Mouse (Mus musculus) spleen, postnatal 10 days (tissue): ENCODE data around the gene Mamdc4.
A peak's percentile ranks its signal among the peaks of the same experiment; 100 is the strongest.

Source experiments
- DNase-seq, 2 experiments: peaks; one replicate each; pipeline ENCODE4 v3.0.0; 2021 to 2022; ENCODE audit warnings: low spot score in 2 of 2

Mamdc4 gene

DNA sequence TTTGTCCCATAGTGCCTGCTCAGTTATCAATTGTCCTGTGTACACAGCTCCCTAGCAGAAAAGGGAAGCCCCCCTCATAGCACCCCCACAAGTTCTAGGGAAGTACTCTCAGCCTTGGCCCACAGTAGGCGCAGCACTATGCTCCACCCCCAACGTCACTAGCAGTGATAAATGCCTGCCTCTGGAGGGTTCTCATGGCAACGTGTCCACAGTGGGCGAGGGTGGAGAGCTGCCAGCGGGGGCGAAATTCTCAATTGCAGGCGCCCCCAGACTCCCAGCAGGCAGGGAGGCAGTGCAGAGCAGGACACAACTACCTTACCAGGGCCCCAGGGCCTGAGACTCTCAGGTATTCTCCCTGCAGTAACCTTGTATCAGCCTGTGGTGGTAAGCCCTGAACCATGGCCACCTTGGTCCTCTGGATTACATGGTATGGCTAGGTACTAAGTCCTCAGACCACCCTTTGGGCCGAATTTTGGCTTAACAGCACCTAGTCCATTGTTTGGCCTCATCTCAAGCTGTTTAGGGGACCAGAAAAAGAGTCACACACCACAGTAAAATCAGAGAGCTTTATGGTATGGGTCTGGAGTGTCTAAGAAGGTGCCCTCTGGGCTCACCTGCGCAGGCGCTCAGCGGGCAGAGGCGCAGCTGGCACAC is 7.9 kb upstream of the Mamdc4 start:
- DNase-seq: no peak

DNA sequence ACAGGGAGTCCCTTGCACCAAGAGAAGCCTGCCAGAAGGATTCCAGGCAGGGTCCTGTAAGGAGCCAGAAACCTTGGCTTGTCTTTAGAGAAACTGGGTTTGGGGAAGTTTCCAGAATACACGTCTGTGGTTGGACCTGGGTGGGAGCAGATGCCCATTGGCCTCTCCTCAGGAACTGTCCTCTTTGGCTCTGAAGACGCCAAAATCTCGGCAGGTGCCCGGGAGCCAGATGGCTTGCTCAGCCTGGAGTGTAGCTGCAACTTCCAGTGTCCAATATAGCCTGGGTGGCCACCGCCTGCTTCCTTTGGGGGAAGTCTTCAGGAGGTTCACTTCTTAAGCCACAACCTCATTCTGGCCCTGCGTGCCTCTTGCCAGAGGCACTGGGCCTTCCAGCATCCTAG is 7.3 kb upstream of the Mamdc4 start:
- DNase-seq: no peak

DNA sequence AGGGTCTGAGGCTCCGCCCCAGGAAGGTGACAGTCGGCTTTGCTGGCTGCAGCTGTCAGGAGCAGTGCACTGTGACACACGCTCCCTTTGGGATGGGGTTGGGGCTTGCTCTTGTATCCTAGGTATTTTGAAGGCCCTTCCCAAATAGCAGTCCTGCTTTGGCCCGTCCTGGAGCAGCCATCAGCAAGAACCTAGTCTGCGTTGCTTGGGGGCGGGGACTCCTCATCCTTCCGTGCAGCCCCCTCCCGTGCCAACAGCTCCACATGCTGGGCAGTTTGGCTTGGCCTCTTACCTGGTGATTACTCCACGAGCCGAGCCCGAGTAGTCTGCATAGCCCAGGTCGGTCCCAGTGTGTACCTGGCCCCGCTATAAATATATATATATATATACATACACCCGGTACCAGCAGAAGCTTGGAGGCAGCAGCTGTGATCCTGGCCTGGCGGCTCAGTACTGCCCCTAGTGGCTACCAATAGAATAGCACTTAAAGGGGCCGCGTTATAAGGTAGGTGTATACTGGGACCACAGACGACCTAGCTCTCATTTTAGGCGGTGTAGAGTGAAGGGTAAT is 6.7 kb upstream of the Mamdc4 start, which contains the start of gene Ajm1:
TSS of gene Ajm1 (minus strand) at position 464 of the 571 bp plus-strand sequence.
- DNase-seq: peak; percentile 48 to 68

DNA sequence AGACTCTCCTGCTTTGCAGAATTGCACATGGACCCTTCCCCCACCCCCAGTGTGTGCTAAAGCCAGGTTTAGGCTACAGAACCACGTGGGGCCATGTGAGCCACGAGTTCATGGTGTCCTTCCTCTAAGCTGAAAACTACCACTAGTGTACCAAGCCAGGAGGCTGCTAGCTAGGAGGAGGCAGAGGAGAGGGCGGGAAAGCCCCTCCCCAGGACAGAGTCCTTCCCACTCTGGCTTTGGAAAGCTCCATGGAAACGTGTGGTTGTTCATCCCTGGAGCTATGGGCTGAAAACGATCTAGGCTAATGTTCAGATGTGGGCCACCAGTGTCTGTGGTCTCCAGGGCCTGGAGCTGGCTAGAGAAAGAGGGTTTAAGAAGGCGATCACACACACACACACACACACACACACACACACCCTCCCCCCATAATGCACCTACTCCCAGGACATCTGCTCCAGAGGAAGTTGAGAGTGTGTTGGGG is 6.0 kb upstream of the Mamdc4 start:
- no peak for DNase-seq

DNA sequence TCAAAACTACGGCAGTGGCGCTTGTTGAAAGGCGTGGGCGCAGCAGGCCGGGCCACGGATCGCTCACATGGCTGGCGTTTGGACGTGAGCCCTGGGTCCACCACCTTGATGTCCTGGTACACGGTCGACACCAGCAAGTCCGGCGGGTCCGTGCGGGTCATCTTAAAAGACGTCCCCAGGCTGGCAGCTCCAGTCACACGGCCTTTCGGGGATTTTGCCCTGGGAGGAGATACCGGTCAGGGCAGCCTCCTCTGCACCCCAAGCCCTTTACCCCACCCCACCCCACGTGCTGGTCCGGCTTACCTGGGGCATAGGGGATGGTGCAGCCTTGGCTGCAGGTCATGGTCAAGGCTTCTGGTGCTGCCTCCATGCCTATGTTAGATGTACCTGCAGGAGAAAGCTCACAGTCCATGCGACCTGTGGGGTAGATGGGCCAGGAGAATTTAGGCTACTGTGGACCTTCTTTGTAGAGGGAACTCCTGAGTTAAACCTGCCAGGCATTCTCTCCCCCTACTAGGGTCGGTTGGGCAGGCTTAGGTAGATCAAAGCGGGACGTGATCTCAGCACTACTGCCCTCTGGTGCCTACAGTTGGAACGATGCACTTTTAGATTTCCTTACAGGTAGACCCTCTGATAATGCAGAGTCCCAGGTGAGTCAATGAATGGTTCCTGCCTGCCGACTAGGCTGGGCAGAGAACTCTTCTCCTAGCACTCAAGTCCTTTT is 5.3 kb upstream of the Mamdc4 start:
- peak; percentile 39 to 68 for DNase-seq

DNA sequence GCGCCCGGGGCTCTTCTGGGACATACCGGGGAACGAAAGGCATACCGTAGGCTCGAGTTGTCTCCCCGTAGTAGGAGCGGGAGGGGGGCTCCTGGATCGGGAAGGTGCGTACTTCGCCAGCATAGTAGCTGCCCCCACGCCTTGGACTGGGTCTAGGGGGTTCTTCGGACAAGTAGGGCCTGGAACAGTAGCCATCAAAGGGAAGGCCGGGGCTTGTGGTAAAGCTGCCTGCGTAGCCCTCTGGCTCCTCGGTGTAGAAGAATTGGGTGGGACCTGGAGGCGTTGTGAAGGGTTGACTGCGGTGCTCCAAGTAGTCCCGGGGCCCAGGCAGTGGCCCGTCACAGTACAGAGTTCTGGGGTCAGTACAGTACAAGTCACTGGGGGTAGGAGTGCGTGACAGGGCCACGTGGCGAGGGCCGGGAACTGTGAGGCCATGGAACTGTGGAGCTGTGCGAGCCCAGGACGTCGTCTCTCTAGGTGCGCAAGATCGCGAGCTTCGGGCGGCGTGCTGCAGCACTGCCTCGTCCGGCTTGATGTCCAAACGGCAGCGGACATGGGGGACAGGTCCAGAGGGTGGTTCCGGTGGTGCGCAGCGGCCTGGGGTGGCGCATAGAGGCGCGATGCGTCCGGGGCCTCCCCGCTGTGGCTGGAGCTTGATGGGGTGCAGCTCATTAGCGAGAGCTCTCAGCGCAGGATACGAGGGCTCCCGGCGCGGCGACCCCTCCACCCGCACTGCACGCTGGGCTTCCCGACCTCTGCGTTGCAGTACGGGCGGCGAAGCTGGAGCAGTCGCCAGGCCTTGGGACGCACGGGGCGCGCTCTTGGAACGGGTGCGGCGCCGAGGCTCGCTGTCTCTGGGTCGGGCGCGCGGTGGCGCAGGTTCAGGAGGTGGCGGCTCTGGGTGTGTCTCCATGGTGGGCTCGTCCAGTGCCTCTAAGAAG is 4.4 kb upstream of the Mamdc4 start:
- peak; percentile 27 to 33 for DNase-seq

DNA sequence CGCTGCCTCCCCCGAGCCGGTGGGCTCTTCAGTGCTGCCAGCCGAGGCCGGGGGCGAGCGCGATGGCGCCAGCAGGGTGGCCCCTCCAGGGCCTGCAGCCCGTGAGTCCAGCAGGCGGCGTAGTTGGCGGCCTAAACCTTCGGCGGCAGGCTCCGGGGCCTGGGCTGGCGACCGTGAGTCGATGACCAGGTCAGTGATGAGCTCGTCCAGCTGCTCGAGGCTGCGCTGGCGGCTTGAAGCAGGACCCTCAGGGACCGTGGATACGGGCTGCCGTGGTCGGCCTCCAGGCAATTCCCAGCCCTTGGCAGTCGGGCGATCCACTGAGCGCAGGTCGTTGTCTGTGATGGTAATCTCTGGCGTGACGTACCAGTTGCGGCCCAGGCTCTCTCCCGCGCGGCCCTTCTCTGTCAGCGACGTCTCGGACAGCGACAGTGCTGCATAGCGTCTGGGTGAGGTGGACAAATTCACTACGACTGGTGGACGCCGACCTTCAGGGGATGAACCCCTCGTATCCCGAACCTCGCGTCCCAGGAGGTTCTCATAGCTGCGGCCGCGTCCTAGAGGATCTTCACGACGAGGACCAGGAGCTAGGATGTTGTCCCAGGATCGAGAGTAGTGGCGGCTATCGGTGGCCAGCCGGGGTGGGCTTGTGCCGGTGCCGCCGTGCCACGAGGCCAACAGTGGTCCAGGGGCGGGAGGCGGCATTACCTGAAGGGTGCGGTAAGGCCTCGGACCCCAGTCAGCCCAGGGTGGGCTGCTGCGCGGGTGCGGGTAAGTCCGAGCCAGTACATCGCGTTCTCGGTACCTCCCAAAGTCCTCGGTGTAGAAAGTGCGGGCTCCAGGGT is 3.5 kb upstream of the Mamdc4 start:
- peak; percentile 18 to 44 for DNase-seq

DNA sequence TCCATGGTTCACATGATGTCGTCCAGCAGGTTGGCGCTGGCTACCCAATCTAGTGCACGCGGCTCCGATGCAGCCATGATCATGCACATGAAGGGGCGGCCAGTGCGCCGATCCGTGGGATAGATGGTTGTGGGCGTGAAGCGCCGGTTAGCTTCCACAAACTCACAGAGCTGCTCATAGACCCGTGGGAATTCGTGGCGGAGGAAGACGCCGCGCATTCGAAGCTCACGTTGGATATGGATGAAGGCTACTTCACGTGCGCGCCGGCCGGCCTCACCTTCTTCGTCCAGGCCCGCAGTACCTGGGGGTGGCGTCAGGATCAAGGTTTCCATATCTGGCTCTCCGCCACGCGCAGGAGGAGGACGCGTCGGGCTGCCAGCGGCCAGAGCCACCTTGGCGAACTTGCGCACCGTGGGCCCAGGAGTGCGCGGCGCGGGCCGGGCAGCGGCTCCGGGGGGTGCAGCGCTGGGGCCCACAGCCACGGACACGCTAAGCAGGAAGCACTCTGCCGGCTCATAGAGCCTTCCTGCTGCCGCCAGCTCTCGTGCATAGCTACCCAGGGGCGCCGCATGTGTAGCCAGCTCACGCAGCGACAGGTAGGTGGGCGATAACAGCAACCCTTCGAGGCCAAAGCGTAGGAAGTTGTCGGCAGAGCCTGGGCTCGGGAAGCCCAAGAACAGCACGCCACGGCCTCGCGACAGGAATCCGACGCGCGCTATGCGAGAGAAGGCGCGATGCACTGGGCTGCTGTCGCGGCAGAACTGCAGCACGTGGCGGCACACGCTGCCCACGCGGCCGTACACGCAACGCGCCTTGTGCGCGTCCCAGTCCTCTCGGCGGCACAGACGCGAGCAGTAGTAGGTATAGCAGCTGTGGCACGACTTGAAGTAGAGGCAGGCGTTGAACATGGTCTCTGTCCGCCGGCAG is 2.6 kb upstream of the Mamdc4 start:
- no peak for DNase-seq

DNA sequence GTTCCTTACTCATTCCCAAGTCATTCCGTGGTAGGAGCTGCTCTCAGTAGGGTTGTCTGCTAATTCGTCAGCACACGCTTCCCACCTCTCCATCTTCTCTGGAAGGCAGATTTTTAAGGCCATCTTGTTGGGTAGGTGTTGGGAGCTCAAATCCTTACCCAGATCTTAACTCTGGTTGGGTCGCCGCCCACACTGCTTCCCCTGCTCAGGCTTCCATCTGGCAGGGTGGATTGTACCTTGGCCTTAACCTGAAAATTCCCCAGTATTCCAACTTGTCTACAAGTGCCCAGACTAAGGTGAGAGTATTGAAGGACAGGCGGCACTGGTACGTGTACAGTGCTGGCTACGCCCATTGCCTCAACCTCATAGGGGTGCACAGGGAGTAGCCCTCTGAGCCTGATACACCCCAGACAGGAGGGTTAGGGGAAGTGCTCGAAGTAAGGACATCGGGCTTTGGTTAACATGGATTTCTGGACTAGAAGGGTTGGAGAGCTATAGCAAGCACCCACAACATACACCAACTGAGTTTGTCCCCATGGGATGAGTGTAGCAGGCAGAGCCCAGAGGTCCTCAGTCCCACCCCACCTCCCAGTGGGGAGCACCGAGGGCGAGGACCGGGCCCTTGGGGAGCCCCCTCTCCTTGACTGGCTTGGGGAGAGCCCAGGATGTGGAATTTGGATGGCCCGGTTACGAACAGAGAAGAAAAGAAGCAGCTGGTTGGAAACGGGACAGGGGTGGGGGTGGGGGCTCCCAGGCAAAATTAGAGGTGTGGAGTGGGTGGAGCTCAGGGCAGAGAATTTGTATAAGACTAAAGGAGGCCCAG is 1.6 kb upstream of the Mamdc4 start:
- DNase-seq: no peak

DNA sequence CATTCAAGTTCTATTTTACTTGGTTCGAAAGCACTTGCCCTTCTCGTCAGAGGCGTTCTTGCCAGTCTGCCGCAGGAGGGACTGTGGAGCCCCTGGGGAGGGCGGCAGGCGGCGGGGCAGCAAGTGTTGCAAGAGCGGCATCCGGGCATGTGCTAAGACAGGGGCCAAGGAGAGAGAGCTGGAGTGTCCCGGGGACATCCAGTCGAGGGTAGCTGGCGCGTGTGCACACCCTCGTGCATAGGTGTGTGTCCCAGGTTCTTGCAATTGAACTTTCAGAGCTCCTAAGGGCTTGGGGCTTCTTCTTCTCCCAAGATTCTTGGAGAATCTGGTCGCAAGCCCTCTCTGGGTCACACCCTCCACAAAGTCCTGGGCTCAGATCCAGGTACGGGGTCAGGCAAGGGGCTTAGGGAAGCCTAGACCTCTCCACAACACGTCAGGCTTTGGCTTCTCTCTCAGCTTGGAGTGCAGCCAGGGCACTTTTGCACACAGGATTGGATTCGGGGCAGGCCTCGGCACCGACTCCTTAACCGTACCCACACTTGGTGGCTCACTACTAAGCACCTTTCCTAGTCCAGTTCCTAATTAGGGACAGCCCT is 885 bp upstream of the Mamdc4 start:
- peak; percentile 23 to 62 for DNase-seq

DNA sequence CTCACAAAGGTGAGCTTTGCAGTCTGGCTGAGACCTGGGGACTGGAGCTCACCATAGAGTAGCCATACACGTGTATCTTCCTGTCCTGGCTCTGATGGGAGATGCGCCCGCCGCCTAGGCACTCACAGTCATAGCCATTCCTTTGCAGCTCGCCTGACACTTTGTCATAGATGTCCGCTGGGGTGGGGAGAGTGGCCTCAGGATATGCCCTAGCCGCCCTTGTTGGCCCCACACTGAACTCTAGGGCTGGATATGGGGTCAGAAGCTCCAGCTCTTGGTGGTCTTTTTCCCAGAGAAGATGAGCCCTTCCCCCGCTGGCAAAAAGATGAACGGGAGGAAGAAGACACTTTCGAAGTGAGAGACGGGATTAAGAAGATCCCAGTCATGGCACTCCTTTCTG is 509 bp downstream of the Mamdc4 start:
- DNase-seq: no peak

DNA sequence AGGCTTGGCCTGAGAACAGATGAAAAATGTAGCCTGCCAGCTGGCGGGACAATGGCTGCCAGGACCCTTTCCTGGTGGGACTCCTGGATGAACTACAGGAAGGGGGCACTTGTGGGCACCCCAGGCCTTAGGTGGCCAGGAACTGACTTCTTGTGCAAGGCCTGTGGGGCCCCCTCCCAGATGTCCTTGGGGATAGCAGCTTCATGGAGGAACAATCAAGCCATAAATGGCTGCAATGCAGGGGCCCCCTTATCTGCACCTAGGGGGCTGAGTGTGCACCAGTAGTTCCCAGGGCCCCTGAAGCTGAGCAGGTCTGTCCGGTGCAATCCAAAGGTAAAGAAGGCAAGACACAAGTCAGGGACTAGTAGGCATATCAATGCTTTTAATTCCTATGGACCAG is 1.6 kb downstream of the Mamdc4 start:
- DNase-seq: no peak

DNA sequence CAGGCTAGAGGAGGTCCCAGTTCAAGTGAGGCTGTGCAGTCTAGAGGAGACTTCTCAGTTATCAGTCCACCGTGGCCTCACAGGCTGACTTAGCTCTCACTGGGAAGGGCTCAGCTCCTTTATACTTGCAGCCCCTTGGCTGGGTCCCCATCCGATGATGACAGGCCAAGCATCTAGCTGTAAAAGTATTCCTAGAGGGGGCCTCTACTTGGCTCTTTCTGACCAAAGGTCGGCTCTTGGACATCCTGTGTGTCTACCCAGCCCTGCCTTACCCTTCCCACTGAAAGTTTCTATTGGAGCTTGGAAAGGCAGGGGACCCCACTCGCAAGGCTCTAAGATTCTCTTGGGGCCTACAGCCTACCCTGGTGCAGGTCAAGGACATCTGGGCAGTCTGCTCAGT is 3.4 kb downstream of the Mamdc4 start:
- DNase-seq: no peak

DNA sequence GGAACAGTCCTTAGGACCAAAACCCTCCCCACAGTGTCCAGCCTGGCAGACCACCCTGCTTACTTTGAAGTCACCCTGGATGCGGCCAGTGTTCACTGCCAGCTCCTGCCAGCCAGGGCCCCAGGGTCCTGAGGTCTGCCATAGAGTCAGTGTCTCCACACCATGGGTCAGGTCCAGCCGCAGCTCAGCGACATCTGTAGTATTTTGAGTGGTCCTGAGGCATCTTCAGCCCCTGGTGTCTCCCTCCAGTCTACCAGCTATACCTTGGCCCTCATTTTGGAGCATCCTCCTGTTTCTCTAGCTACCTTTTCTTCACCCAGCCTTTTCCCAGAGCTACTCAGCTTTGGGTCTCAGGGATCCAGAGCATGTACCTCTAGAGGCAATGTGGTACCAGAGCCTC is 5.3 kb downstream of the Mamdc4 start:
- DNase-seq: no peak

DNA sequence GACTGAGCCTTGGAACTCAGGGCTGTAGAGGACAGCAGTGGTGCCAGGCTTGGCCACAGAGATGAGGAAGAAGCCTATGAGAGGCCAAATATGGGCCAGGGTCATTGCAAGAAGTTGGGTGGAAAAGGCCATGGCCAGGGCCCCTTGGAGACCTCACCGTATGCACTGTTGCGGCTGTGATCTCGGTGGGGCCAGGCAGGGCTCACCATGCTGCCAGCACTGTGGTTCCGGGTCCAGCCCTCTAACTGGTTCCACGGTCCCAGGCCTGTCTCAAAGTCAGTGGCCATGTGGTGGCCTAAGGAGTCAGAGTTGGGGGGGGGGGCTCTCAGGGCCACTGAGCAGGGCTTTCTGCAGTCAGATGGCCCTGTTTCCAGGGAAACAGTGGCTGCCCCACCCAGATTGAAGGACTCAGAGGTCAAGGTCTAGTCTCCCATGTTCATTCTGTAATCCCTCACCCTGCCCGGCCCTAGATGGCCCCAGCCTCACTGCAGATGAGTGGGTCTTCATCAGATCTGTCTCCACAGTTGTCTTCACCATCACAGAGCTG is 6.1 kb downstream of the Mamdc4 start:
- DNase-seq: no peak

DNA sequence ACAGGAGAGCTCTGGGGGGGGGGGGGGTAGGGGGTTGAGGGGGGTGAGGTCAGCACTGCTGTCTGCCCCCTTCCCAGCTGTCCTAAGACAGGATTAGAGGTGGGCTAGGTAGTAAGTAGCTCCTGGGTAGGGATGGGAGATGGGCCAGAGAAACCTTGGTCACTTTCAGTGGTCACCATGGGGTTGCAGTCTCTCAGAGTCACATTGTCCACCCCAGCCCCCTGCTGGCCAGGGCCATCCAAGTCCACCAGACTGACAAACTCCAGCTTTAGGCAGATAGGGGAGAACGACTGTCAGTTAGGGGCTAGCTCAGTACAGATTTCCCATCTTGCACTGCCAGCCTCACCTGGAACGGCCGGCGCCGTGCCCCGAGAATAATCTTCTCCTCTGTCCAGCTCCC is 8.1 kb downstream of the Mamdc4 start:
- no peak for DNase-seq

DNA sequence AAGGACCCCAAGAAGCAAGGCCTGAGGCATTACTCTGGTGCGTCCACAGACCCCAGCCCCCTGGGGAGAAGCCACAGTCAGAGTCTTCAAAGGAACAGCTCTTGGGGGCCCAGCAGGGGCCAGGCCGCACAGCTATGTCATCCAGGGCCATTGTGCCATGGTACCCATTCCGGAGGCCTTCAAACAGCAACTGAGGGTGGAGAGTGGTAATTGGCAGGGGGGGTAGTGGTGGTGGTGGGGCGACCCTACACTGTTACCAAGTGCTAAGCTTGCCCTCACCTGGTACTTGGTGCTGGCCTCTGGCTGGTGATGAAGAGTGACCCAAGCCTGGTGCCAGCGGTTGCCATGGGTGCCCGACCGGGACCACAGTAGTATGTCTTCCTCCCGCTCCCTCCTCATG is 8.9 kb downstream of the Mamdc4 start:
- no peak for DNase-seq

DNA sequence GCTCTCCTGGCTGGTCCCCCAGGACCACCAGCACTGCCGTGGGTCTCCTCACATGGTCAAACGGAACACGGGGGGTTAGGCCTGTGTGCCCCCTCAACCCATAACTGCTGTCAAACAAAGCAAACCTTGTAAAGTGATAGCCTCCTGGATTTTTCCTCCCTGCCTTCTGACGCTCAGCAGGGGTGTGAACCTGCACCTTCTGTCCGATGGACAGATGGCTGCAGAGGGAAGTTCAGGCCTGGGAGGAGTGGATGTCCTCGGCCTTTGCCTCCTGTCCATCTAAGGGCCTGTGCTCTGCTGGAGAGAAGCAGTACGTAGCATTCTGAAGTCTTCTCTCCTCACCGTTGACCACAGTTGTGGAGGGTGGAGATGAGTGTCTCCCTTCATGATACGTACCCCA is 12.7 kb downstream of the Mamdc4 start:
- DNase-seq: no peak
